Mouse (Mus musculus): ENCODE data around the gene Spsb3.

Gene Spsb3

GRCm38 (mm10) chr17:24874405-24874745, 12.1 kb upstream of the Spsb3 start:
- no peak for DNase-seq (ENCODE audit: low spot score in 2 of 2)

GRCm38 (mm10) chr17:24874989-24875388, 11.5 kb upstream of the Spsb3 start:
- no peak for DNase-seq (ENCODE audit: low spot score in 2 of 2)

GRCm38 (mm10) chr17:24877336-24878116, 8.9 kb upstream of the Spsb3 start:
- DNase-seq (ENCODE audit: low spot score in 2 of 2) = peak in 1 of 2 experiments; percentile 5

GRCm38 (mm10) chr17:24878117-24878397, 8.4 kb upstream of the Spsb3 start:
- DNase-seq (ENCODE audit: low spot score in 2 of 2) = peak in 1 of 2 experiments; percentile 5

GRCm38 (mm10) chr17:24878531-24878930, 7.9 kb upstream of the Spsb3 start:
- peak in 1 of 2 experiments; percentile 5 for DNase-seq (ENCODE audit: low spot score in 2 of 2)

GRCm38 (mm10) chr17:24881738-24882440, 4.6 kb upstream of the Spsb3 start:
- peak in 1 of 2 experiments; percentile 43 for DNase-seq (ENCODE audit: low spot score in 2 of 2)

GRCm38 (mm10) chr17:24884391-24884790, 2.1 kb upstream of the Spsb3 start:
- DNase-seq (ENCODE audit: low spot score in 2 of 2) = no peak

- no peak for DNase-seq (ENCODE audit: low spot score in 2 of 2)
Observed at GRCm38 (mm10) chr17:24885356-24886133, 898 bp upstream of the Spsb3 start.

- DNase-seq (ENCODE audit: low spot score in 2 of 2) = no peak
Observed at GRCm38 (mm10) chr17:24886932-24887271, 459 bp downstream of the Spsb3 start.

GRCm38 (mm10) chr17:24887291-24888080, 1.0 kb downstream of the Spsb3 start:
- DNase-seq (ENCODE audit: low spot score in 2 of 2) = no peak

GRCm38 (mm10) chr17:24888862-24889261, 2.4 kb downstream of the Spsb3 start:
- DNase-seq (ENCODE audit: low spot score in 2 of 2) = no peak

- no peak for DNase-seq (ENCODE audit: low spot score in 2 of 2)
Observed at GRCm38 (mm10) chr17:24890151-24891092, 4.0 kb downstream of the Spsb3 start.

GRCm38 (mm10) chr17:24891321-24891720, 4.9 kb downstream of the Spsb3 start:
- no peak for DNase-seq (ENCODE audit: low spot score in 2 of 2)

GRCm38 (mm10) chr17:24892785-24893184, 6.3 kb downstream of the Spsb3 start:
- no peak for DNase-seq (ENCODE audit: low spot score in 2 of 2)

GRCm38 (mm10) chr17:24893276-24893675, 6.8 kb downstream of the Spsb3 start:
- DNase-seq (ENCODE audit: low spot score in 2 of 2) = no peak

GRCm38 (mm10) chr17:24894061-24894994, 7.9 kb downstream of the Spsb3 start:
- DNase-seq (ENCODE audit: low spot score in 2 of 2) = no peak

- DNase-seq (ENCODE audit: low spot score in 2 of 2) = peak; percentile 54 to 73
Observed at GRCm38 (mm10) chr17:24894995-24895547, 8.6 kb downstream of the Spsb3 start, which contains the start of the genes Eme2 and Mrps34. Eme2 (minus strand) TSS chr17:24895087. Mrps34 (plus strand) TSS chr17:24895116.

GRCm38 (mm10) chr17:24895571-24896240, 9.3 kb downstream of the Spsb3 start:
- DNase-seq (ENCODE audit: low spot score in 2 of 2) = no peak

Measured in spleen, postnatal 14 days (tissue).